18 mouse cellular contexts compared by ENCODE assay signal in genomic region chr11:96011982-96012381, GRCm38 (mm10). TPM values are rescaled to one million over a fixed set of nuclear protein-coding genes. Genes with fewer than 3 reads are reported as not detected.
DNase-seq lines count a peak whose midpoint lies in the region; ATAC-seq and TF ChIP-seq lines count a peak whose summit lies in the region.
"Had no signal": no experiment of that assay in that cellular context is flagged by ENCODE, and none has a peak within 500 bp of the region (broad histone marks: within the 10 kb centered on the region; RNA-seq: fewer than 3 reads in every experiment).

No protein-coding gene starts in this region.

- no peak for TF ChIP-seq POLR2A in heart, adult 2 months (IDR thresholded peaks at IDR 0.05; ENCODE audit: insufficient read depth, low read depth, low read length)

- intact Hi-C loops in heart, adult 2 months (cut with DNase I): no loop called here

- peak; percentile 25 for DNase-seq in heart, adult 11 months
- DNase-seq in heart, adult 2 months: no peak
- peak; percentile 63 for DNase-seq in midbrain, embryonic 10.5 days (ENCODE audit: low spot score)
- no peak for DNase-seq in hindbrain, embryonic 14.5 days (ENCODE audit: low spot score)
- DNase-seq in spleen, postnatal 4 days (ENCODE audit: low spot score in 2 of 2): no peak
- no peak for DNase-seq in adrenal gland, adult (ENCODE audit: inconsistent age in 2 of 2, low spot score in 1 of 2)
- DNase-seq: B cell, adult 2 months; cerebellum, adult 11-12 months; gastrocnemius, postnatal 36 days; lung, adult 18-20 months; thymus, adult 18-20 months had no signal

- no peak overlapping the region for H3K9ac ChIP-seq in heart, adult 2 months (ENCODE audit: low read depth, low read length)
- no peak overlapping the region for H3K9ac ChIP-seq in midbrain, embryonic 15.5 days
- H3K9ac ChIP-seq in hindbrain, embryonic 14.5 days: no peak overlapping the region
- no peak overlapping the region for H3K9ac ChIP-seq in neural tube, embryonic 13.5 days

- TF ChIP-seq CTCF in heart, adult 2 months (IDR thresholded peaks at IDR 0.05): no peak

- TF ChIP-seq EP300 in heart, adult 2 months (IDR thresholded peaks at IDR 0.05; ENCODE audit: insufficient read depth, low read depth, low read length): no peak

- H3K36me3 ChIP-seq in heart, adult 2 months (ENCODE audit: control insufficient read depth, insufficient read depth, low read length): no peaks in the 10 kb centered on the region
- H3K36me3 ChIP-seq in midbrain, embryonic 10.5 days: no peaks in the 10 kb centered on the region
- no peaks in the 10 kb centered on the region for H3K36me3 ChIP-seq in midbrain, embryonic 15.5 days (replicated peaks)
- no peaks in the 10 kb centered on the region for H3K36me3 ChIP-seq in hindbrain, embryonic 14.5 days (replicated peaks; ENCODE audit: control insufficient read depth, insufficient read depth)
- no peaks in the 10 kb centered on the region for H3K36me3 ChIP-seq in neural tube, embryonic 13.5 days

- no peaks in the 10 kb centered on the region for H3K79me2 ChIP-seq in heart, adult 2 months (replicated peaks; ENCODE audit: control insufficient read depth, insufficient read depth, low read length)

- H3K27me3 ChIP-seq in heart, adult 2 months (ENCODE audit: control insufficient read depth, insufficient read depth, low read length): peaks cover 12% of the 10 kb centered on the region
- H3K27me3 ChIP-seq in midbrain, embryonic 10.5 days (ENCODE audit: low read depth, poor library complexity, severe bottlenecking): no peaks in the 10 kb centered on the region
- no peaks in the 10 kb centered on the region for H3K27me3 ChIP-seq in midbrain, embryonic 15.5 days (replicated peaks)
- H3K27me3 ChIP-seq in hindbrain, embryonic 14.5 days (ENCODE audit: control insufficient read depth, insufficient read depth, low read length): no peaks in the 10 kb centered on the region
- no peaks in the 10 kb centered on the region; the same call in 1 of the 2 replicates for H3K27me3 ChIP-seq in neural tube, embryonic 13.5 days

- H3K27ac ChIP-seq in heart, adult 2 months: no peak overlapping the region
- peak overlapping the region; percentile 88 for H3K27ac ChIP-seq in midbrain, embryonic 10.5 days (replicated peaks)
- H3K27ac ChIP-seq in midbrain, embryonic 15.5 days: no peak overlapping the region
- H3K27ac ChIP-seq in hindbrain, embryonic 14.5 days: no peak overlapping the region
- no peak overlapping the region for H3K27ac ChIP-seq in neural tube, embryonic 13.5 days (replicated peaks)

- 7% methylated on average over 5 of the region's 8 CpGs for WGBS in heart, adult 2 months
- 8% methylated on average over 4 of the region's 8 CpGs for WGBS in midbrain, embryonic 10.5 days
- WGBS in midbrain, embryonic 15.5 days: 4% methylated on average over 2 of the region's 8 CpGs
- 2% methylated on average over 6 of the region's 8 CpGs for WGBS in hindbrain, embryonic 14.5 days
- 8% methylated on average over 2 of the region's 8 CpGs for WGBS in neural tube, embryonic 13.5 days

- no peak for ATAC-seq in midbrain, embryonic 15.5 days (replicated peaks)
- ATAC-seq in hindbrain, embryonic 14.5 days (ENCODE audit: low FRiP score): no peak
- no peak for ATAC-seq in neural tube, embryonic 13.5 days (ENCODE audit: low read depth)

- no peaks in the 10 kb centered on the region for H3K9me3 ChIP-seq in midbrain, embryonic 10.5 days (replicated peaks)
- H3K9me3 ChIP-seq in midbrain, embryonic 15.5 days: no peaks in the 10 kb centered on the region
- no peaks in the 10 kb centered on the region for H3K9me3 ChIP-seq in hindbrain, embryonic 14.5 days (ENCODE audit: control insufficient read depth, low read length)
- no peaks in the 10 kb centered on the region for H3K9me3 ChIP-seq in neural tube, embryonic 13.5 days

- H3K4me2 ChIP-seq in midbrain, embryonic 15.5 days: no peak overlapping the region
- H3K4me2 ChIP-seq in hindbrain, embryonic 14.5 days (replicated peaks): peak overlapping the region; percentile 27; the same call in 1 of the 2 replicates
- peak overlapping the region; percentile 33; the same call in 1 of the 2 replicates for H3K4me2 ChIP-seq in neural tube, embryonic 13.5 days

- H3K4me1 ChIP-seq in heart, adult 2 months (ENCODE audit: control insufficient read depth, insufficient read depth, low read length): no peaks in the 10 kb centered on the region
- peaks cover 46% of the 10 kb centered on the region for H3K4me1 ChIP-seq in midbrain, embryonic 10.5 days
- 0 out of 2 replicates have a peak, but pooled peaks cover 12% of the 10 kb centered on the region for H3K4me1 ChIP-seq in midbrain, embryonic 15.5 days
- H3K4me1 ChIP-seq in hindbrain, embryonic 14.5 days (replicated peaks; ENCODE audit: control insufficient read depth, insufficient read depth, low read length): no peaks in the 10 kb centered on the region
- H3K4me1 ChIP-seq in neural tube, embryonic 13.5 days (replicated peaks): peaks cover 8% of the 10 kb centered on the region; the same call in 1 of the 2 replicates

- no peak overlapping the region for H3K4me3 ChIP-seq in heart, adult 2 months
- H3K4me3 ChIP-seq in midbrain, embryonic 10.5 days: peak overlapping the region; percentile 46
- no peak overlapping the region for H3K4me3 ChIP-seq in midbrain, embryonic 15.5 days
- H3K4me3 ChIP-seq in hindbrain, embryonic 14.5 days (replicated peaks; ENCODE audit: low read length): no peak overlapping the region
- H3K4me3 ChIP-seq in neural tube, embryonic 13.5 days: no peak overlapping the region

RNA-seq across cellular contexts. Expression of gene Igf2bp1, which starts 6.2 kb away (rescaled TPM):
- under 1 TPM; 0.05 to 0.23 TPM for total RNA-seq in heart, adult 2 months (2021)
- polyA plus RNA-seq in heart, adult 2 months (2012; rRNA removed): 0.31 TPM in 1 of 2 replicates, not detected in the other
- polyA plus RNA-seq in midbrain, embryonic 10.5 days (2016; fragmentation: Nextera tagmentation; extraction: Ambion mirVana): 176 and 190 TPM in 2 replicates
- polyA plus RNA-seq in midbrain, embryonic 15.5 days (2015; fragmentation: Nextera tagmentation; extraction: Ambion mirVana): 14.6 and 15.7 TPM in 2 replicates
- 6.5 and 7.0 TPM in 2 replicates for polyA plus RNA-seq in hindbrain, embryonic 14.5 days (2014; fragmentation: Nextera tagmentation; extraction: Ambion mirVana)
- polyA plus RNA-seq in neural tube, embryonic 13.5 days (2015; fragmentation: Nextera tagmentation; extraction: Ambion mirVana): 16.7 and 21.2 TPM in 2 replicates
- total RNA-seq: common myeloid progenitor, adult 5-6 weeks; gastrocnemius, postnatal 36 days; layer of hippocampus, adult 8-10 months had no signal

RNA-seq across cellular contexts. Expression of gene Gip, which starts 12.4 kb away (rescaled TPM):
- not detected for total RNA-seq in heart, adult 2 months (2021)
- polyA plus RNA-seq in heart, adult 2 months (2012; rRNA removed): not detected in 2 replicates
- not detected in 2 replicates for polyA plus RNA-seq in midbrain, embryonic 10.5 days (2016; fragmentation: Nextera tagmentation; extraction: Ambion mirVana)
- polyA plus RNA-seq in midbrain, embryonic 15.5 days (2015; fragmentation: Nextera tagmentation; extraction: Ambion mirVana): not detected in 2 replicates
- not detected in 2 replicates for polyA plus RNA-seq in hindbrain, embryonic 14.5 days (2014; fragmentation: Nextera tagmentation; extraction: Ambion mirVana)
- not detected in 2 replicates for polyA plus RNA-seq in neural tube, embryonic 13.5 days (2015; fragmentation: Nextera tagmentation; extraction: Ambion mirVana)
- total RNA-seq: common myeloid progenitor, adult 5-6 weeks; gastrocnemius, postnatal 36 days; layer of hippocampus, adult 8-10 months; left cerebral cortex, postnatal 10 days; megakaryocyte-erythroid progenitor cell, adult 5-6 weeks had no signal
- polyA plus RNA-seq: kidney, embryonic 14.5 days had no signal

RNA-seq across cellular contexts. Expression of gene Snf8, which starts 22.7 kb away (rescaled TPM):
- total RNA-seq in heart, adult 2 months (2021): 10 to 100 TPM; 44.9 to 49.1 TPM
- 18.8 and 23.0 TPM in 2 replicates for polyA plus RNA-seq in heart, adult 2 months (2012; rRNA removed)
- polyA plus RNA-seq in midbrain, embryonic 10.5 days (2016; fragmentation: Nextera tagmentation; extraction: Ambion mirVana): 106 and 110 TPM in 2 replicates
- 137 TPM in 2 replicates for polyA plus RNA-seq in midbrain, embryonic 15.5 days (2015; fragmentation: Nextera tagmentation; extraction: Ambion mirVana)
- 46.3 and 57.3 TPM in 2 replicates for polyA plus RNA-seq in hindbrain, embryonic 14.5 days (2014; fragmentation: Nextera tagmentation; extraction: Ambion mirVana)
- polyA plus RNA-seq in neural tube, embryonic 13.5 days (2015; fragmentation: Nextera tagmentation; extraction: Ambion mirVana): 129 TPM in 2 replicates

RNA-seq across cellular contexts. Expression of gene Ube2z, which starts 53.2 kb away (rescaled TPM):
- total RNA-seq in heart, adult 2 months (2021): 10 to 100 TPM; 29.5 to 29.7 TPM
- 22.9 and 41.1 TPM in 2 replicates for polyA plus RNA-seq in heart, adult 2 months (2012; rRNA removed)
- 25.0 and 27.0 TPM in 2 replicates for polyA plus RNA-seq in midbrain, embryonic 10.5 days (2016; fragmentation: Nextera tagmentation; extraction: Ambion mirVana)
- polyA plus RNA-seq in midbrain, embryonic 15.5 days (2015; fragmentation: Nextera tagmentation; extraction: Ambion mirVana): 41.4 and 44.0 TPM in 2 replicates
- polyA plus RNA-seq in hindbrain, embryonic 14.5 days (2014; fragmentation: Nextera tagmentation; extraction: Ambion mirVana): 32.3 and 38.6 TPM in 2 replicates
- 31.5 and 33.0 TPM in 2 replicates for polyA plus RNA-seq in neural tube, embryonic 13.5 days (2015; fragmentation: Nextera tagmentation; extraction: Ambion mirVana)

Comparison
In these comparisons a context has a peak if more than half of its experiments do, and no peak if none do; other contexts are left out.
1. DNase-seq: peak in heart, adult 11 months (single experiment) and midbrain, embryonic 10.5 days (single experiment); none in heart, adult 2 months (0 of 2), hindbrain, embryonic 14.5 days (single experiment), spleen, postnatal 4 days (0 of 2) and adrenal gland, adult (0 of 2).